Comparison of ENCODE assay signal across 9 mouse cellular contexts in genomic region chr1:84881248-84882065, GRCm38 (mm10). TPM values are rescaled to one million over a fixed set of nuclear protein-coding genes. Genes with fewer than 3 reads are reported as not detected.
DNase-seq lines count a peak whose midpoint lies in the region; TF ChIP-seq lines count a peak whose summit lies in the region.
"Had no signal": no experiment of that assay in that cellular context is flagged by ENCODE, and none has a peak within 500 bp of the region (broad histone marks: within the 10 kb centered on the region; RNA-seq: fewer than 3 reads in every experiment).

No protein-coding gene starts in this region.

- no peak overlapping the region for H3K4me3 ChIP-seq in thymus, adult 2 months (ENCODE audit: control insufficient read depth, insufficient read depth, low read length)
- H3K4me3 ChIP-seq: liver, embryonic 15.5 days had no signal

- no peak for TF ChIP-seq CTCF in thymus, adult 2 months (IDR thresholded peaks at IDR 0.05; ENCODE audit: borderline replicate concordance, control insufficient read depth, extremely low read depth, insufficient read depth, low read length, poor library complexity)

- H3K4me1 ChIP-seq in thymus, adult 2 months (replicated peaks; ENCODE audit: control insufficient read depth, insufficient read depth, low read length): no peaks in the 10 kb centered on the region
- H3K4me1 ChIP-seq: liver, embryonic 15.5 days had no signal

- no peaks in the 10 kb centered on the region for H3K36me3 ChIP-seq in thymus, adult 2 months (ENCODE audit: control insufficient read depth, insufficient read depth, low read length)
- H3K36me3 ChIP-seq: liver, embryonic 15.5 days had no signal

- no peak for TF ChIP-seq POLR2A in thymus, adult 2 months (IDR thresholded peaks at IDR 0.05; ENCODE audit: control insufficient read depth, extremely low read depth, insufficient read depth, low read length, poor library complexity)

- DNase-seq in heart, adult 11 months: peak; percentile 93
- DNase-seq in heart, postnatal 36 days: no peak
- DNase-seq in right cerebral cortex, adult 2 months (ENCODE audit: low spot score in 2 of 2): peak; percentile 50 to 54
- no peak for DNase-seq in right cerebral cortex, postnatal 10 days (ENCODE audit: low spot score in 2 of 2)
- DNase-seq in fibroblast of lung, adult 2 months (ENCODE audit: low read depth): peak; percentile 51
- DNase-seq in right cerebral cortex, postnatal 36 days (ENCODE audit: low spot score in 2 of 2): peak; percentile 18 to 24
- DNase-seq in kidney, postnatal 14 days: no peak
- no peak for DNase-seq in thymus, adult 2 months

- intact Hi-C loops in heart, postnatal 36 days (cut with DNase I): no loop called here

- no peaks in the 10 kb centered on the region for H3K27me3 ChIP-seq in thymus, adult 2 months (ENCODE audit: control insufficient read depth, insufficient read depth, low read length)
- H3K27me3 ChIP-seq: liver, embryonic 15.5 days had no signal

- H3K27ac ChIP-seq in thymus, adult 2 months (ENCODE audit: control insufficient read depth, insufficient read depth, low read length): no peak overlapping the region
- H3K27ac ChIP-seq: liver, embryonic 15.5 days had no signal

- WGBS in thymus, adult 2 months: 86% methylated on average over 11 of the region's 11 CpGs

RNA-seq across cellular contexts. Expression of gene Trip12, which starts 41.1 kb away (rescaled TPM):
- total RNA-seq in heart, postnatal 36 days (2021): 100 to 1,000 TPM; 189 to 213 TPM
- 48.1 and 51.3 TPM in 2 replicates for polyA plus RNA-seq in thymus, adult 2 months (2012; rRNA removed)

RNA-seq across cellular contexts. Expression of gene Fbxo36, which starts 41.8 kb away (rescaled TPM):
- total RNA-seq in heart, postnatal 36 days (2021): 1 to 10 TPM; 1.5 to 1.8 TPM
- polyA plus RNA-seq in thymus, adult 2 months (2012; rRNA removed): 2.4 and 2.8 TPM in 2 replicates

RNA-seq across cellular contexts. Expression of gene Slc16a14, which starts 53.5 kb away (rescaled TPM):
- total RNA-seq in heart, postnatal 36 days (2021): under 1 TPM; 0.39 to 0.57 TPM
- polyA plus RNA-seq in thymus, adult 2 months (2012; rRNA removed): 0.07 TPM in 1 of 2 replicates, not detected in the other
- polyA plus RNA-seq: liver, embryonic 15.5 days had no signal

Comparison
In these comparisons a context has a peak if more than half of its experiments do, and no peak if none do; other contexts are left out.
1. DNase-seq: peak in heart, adult 11 months (single experiment), right cerebral cortex, adult 2 months (2 of 2), fibroblast of lung, adult 2 months (single experiment) and right cerebral cortex, postnatal 36 days (2 of 2); none in heart, postnatal 36 days (0 of 2), right cerebral cortex, postnatal 10 days (0 of 2), kidney, postnatal 14 days (single experiment) and thymus, adult 2 months (single experiment).